Mouse (Mus musculus): Measurements from ENCODE around the gene Arid3c. TPM values are rescaled to one million over a fixed set of nuclear protein-coding genes. Genes with fewer than 3 reads are reported as not detected.
"Not testable (repeated sequence)": the region's sequence is repeated elsewhere in the genome, so short reads cannot be mapped to it uniquely, and the experiment has no call there.

Arid3c gene
- polyA plus RNA-seq (2015; fragmentation: Nextera tagmentation; extraction: Ambion mirVana), result 0.06 TPM in 1 of 2 replicates, not detected in the other

DNA sequence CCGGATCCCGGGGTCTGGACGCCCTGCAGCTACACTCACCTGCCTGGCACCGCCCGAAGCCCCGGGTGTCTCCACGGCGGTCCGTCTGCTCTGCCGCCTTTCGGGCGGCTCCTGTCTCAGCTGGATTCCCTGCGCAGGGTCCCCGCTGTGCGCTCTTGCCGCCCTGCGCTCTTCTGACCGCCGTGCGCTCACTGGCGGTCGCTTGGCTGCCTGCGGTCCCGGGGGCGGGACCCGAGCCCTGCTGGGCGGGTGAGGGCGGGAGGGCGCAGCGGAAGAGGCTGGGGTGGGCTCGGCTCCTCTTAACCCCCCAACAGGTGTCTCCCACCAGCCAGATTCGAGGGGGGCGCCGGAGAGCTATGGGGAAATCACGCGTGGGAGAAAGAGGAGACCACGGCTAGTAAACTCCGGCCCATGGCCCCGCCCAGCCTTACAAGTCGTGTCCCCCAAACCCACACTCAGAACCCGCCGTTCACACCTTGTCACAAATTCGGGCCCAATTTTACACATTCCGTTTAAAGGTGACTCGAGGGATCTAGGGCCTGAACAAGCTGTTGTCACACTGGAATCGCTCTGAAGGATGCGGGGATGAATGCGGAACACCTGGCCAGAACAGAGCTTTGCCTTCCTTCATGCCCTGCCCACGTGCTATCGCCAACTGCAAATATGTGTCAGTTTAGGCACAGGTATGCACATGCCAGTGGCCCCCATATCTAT lies at the start of gene Arid3c:
Gene Arid3c (minus strand): TSS at position 91 of the 714 bp plus-strand sequence.
- Histone ChIP-seq H3K27me3 (replicated peaks; ENCODE audit: insufficient read depth, low read length) (peaks cover 53% of the 10 kb centered on the region), H3K4me3 (ENCODE audit: low read depth, low read length) (peak within 1 kb of the TSS; percentile 19; the same call in 1 of the 2 replicates), H3K4me2 (replicated peaks; ENCODE audit: low read depth, low read length) (peak within 1 kb of the TSS; percentile 51), H3K36me3 (ENCODE audit: insufficient read depth, low read length) (no peaks in the 10 kb centered on the region), H3K9ac (replicated peaks; ENCODE audit: low read depth) (no peak within 1 kb of the TSS), H3K4me1 (ENCODE audit: insufficient read depth, low read depth, low read length) (no peaks in the 10 kb centered on the region), H3K9me3 (ENCODE audit: low read length) (no peaks in the 10 kb centered on the region), H3K27ac (ENCODE audit: low read length) (no peak within 1 kb of the TSS)
- under 1% methylated on average over 49 of the region's 50 CpGs for WGBS
- ATAC-seq, result no peak
- peak; percentile 6 for DNase-seq (ENCODE audit: low spot score)
- TF ChIP-seq CTCF (IDR thresholded peaks at IDR 0.05) (no peak), EP300 (IDR thresholded peaks at IDR 0.05) (no peak)

- not testable (repeated sequence) for H3K9me3 ChIP-seq (ENCODE audit: low read length); H3K4me3 ChIP-seq (ENCODE audit: low read depth, low read length); DNase-seq (ENCODE audit: low spot score); H3K27me3 ChIP-seq (replicated peaks; ENCODE audit: insufficient read depth, low read length); H3K4me2 ChIP-seq (replicated peaks; ENCODE audit: low read depth, low read length); H3K4me1 ChIP-seq (ENCODE audit: insufficient read depth, low read depth, low read length); H3K36me3 ChIP-seq (ENCODE audit: insufficient read depth, low read length); H3K27ac ChIP-seq (ENCODE audit: low read length); H3K9ac ChIP-seq (replicated peaks; ENCODE audit: low read depth); ATAC-seq
- 82% methylated on average over 1 of the region's 1 CpGs for WGBS
Measured at GRCm38 (mm10) chr4:41775840-41776239, 44.9 kb upstream of the Arid3c start.

GRCm38 (mm10) chr4:41774506-41774905 lies 43.6 kb upstream of the Arid3c start:
- not testable (repeated sequence) for H3K9ac ChIP-seq (replicated peaks; ENCODE audit: low read depth); H3K9me3 ChIP-seq (ENCODE audit: low read length); ATAC-seq; H3K27ac ChIP-seq (ENCODE audit: low read length); H3K36me3 ChIP-seq (ENCODE audit: insufficient read depth, low read length); H3K27me3 ChIP-seq (replicated peaks; ENCODE audit: insufficient read depth, low read length); H3K4me1 ChIP-seq (ENCODE audit: insufficient read depth, low read depth, low read length); DNase-seq (ENCODE audit: low spot score); H3K4me3 ChIP-seq (ENCODE audit: low read depth, low read length)
- WGBS, result 73% methylated on average over 3 of the region's 3 CpGs
- H3K4me2 ChIP-seq (replicated peaks; ENCODE audit: low read depth, low read length), result peak overlapping the region; percentile 37; the same call in 1 of the 2 replicates

DNA sequence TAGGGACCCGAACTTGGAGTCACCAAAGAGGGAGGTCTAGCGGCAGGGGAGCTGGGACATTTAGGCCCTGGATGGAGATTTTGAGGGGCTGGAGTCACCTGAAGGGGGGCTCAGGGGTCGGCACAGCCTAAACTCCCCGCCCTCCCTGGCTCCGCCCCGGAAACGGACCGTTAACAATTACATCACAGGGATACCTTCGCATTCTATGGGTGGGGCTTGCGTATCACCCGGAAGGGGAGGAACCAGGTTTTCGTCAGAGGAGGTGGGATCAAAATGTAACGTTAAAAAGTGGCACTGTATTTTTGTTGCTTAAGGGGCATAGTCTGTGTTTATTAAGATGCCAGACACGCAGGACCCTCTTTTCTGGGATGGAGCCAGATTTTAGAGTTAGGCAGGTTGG lies 43.1 kb upstream of the Arid3c start, which contains the start of gene Ccl27a:
Gene Ccl27a (minus strand): TSS at position 246 of the 400 bp plus-strand sequence.
- not testable (repeated sequence) for H3K9ac ChIP-seq (replicated peaks; ENCODE audit: low read depth); H3K36me3 ChIP-seq (ENCODE audit: insufficient read depth, low read length)

GRCm38 (mm10) chr4:41773502-41773901 lies 42.6 kb upstream of the Arid3c start:
- not testable (repeated sequence) for H3K9me3 ChIP-seq (ENCODE audit: low read length); H3K27ac ChIP-seq (ENCODE audit: low read length)
- WGBS, result 3% methylated on average over 12 of the region's 25 CpGs

More for the DNA sequence above, 43.1 kb upstream of the Arid3c start, which contains the start of gene Ccl27a:
- 2% methylated on average over 12 of the region's 14 CpGs for WGBS
- H3K9me3 ChIP-seq (ENCODE audit: low read length); H3K27ac ChIP-seq (ENCODE audit: low read length); ATAC-seq; H3K4me1 ChIP-seq (ENCODE audit: insufficient read depth, low read depth, low read length); H3K27me3 ChIP-seq (replicated peaks; ENCODE audit: insufficient read depth, low read length): not testable (repeated sequence)
- Histone ChIP-seq H3K4me3 (ENCODE audit: low read depth, low read length) (peak within 1 kb of the TSS; percentile 27), H3K4me2 (replicated peaks; ENCODE audit: low read depth, low read length) (peak within 1 kb of the TSS; percentile 37)
- peak; percentile 83 for DNase-seq (ENCODE audit: low spot score)

GRCm38 (mm10) chr4:41772946-41773345 lies 42.0 kb upstream of the Arid3c start:
- not testable (repeated sequence) for H3K9ac ChIP-seq (replicated peaks; ENCODE audit: low read depth); DNase-seq (ENCODE audit: low spot score); H3K4me1 ChIP-seq (ENCODE audit: insufficient read depth, low read depth, low read length); H3K36me3 ChIP-seq (ENCODE audit: insufficient read depth, low read length); H3K27me3 ChIP-seq (replicated peaks; ENCODE audit: insufficient read depth, low read length); H3K9me3 ChIP-seq (ENCODE audit: low read length); H3K4me3 ChIP-seq (ENCODE audit: low read depth, low read length); ATAC-seq; H3K27ac ChIP-seq (ENCODE audit: low read length)
- WGBS, result 25% methylated on average over 4 of the region's 16 CpGs
- 0 out of 2 replicates have a peak overlapping the region, but pooled peaks have one; percentile 30 for H3K4me2 ChIP-seq (replicated peaks; ENCODE audit: low read depth, low read length)

More at GRCm38 (mm10) chr4:41773502-41773901, 42.6 kb upstream of the Arid3c start:
- peak; percentile 57; the same call in 1 of the 2 replicates for ATAC-seq
- not testable (repeated sequence) for H3K4me1 ChIP-seq (ENCODE audit: insufficient read depth, low read depth, low read length); H3K36me3 ChIP-seq (ENCODE audit: insufficient read depth, low read length); H3K27me3 ChIP-seq (replicated peaks; ENCODE audit: insufficient read depth, low read length); H3K9ac ChIP-seq (replicated peaks; ENCODE audit: low read depth)
- H3K4me2 ChIP-seq (replicated peaks; ENCODE audit: low read depth, low read length), result peak overlapping the region; percentile 37
- peak overlapping the region; percentile 27 for H3K4me3 ChIP-seq (ENCODE audit: low read depth, low read length)
- peak; percentile 88 for DNase-seq (ENCODE audit: low spot score)

GRCm38 (mm10) chr4:41767301-41767700 lies 36.4 kb upstream of the Arid3c start:
- H3K27ac ChIP-seq (ENCODE audit: low read length), result not testable (repeated sequence)

GRCm38 (mm10) chr4:41763176-41763575 lies 32.2 kb upstream of the Arid3c start:
- DNase-seq (ENCODE audit: low spot score); H3K4me2 ChIP-seq (replicated peaks; ENCODE audit: low read depth, low read length); H3K27ac ChIP-seq (ENCODE audit: low read length); H3K27me3 ChIP-seq (replicated peaks; ENCODE audit: insufficient read depth, low read length); H3K4me3 ChIP-seq (ENCODE audit: low read depth, low read length); H3K9me3 ChIP-seq (ENCODE audit: low read length); ATAC-seq; H3K9ac ChIP-seq (replicated peaks; ENCODE audit: low read depth); H3K36me3 ChIP-seq (ENCODE audit: insufficient read depth, low read length): not testable (repeated sequence)
- H3K4me1 ChIP-seq (ENCODE audit: insufficient read depth, low read depth, low read length), result peaks cover 13% of the 10 kb centered on the region; the same call in 1 of the 2 replicates
- WGBS, result 79% methylated on average over 3 of the region's 6 CpGs

More at GRCm38 (mm10) chr4:41767301-41767700, 36.4 kb upstream of the Arid3c start:
- H3K4me2 ChIP-seq (replicated peaks; ENCODE audit: low read depth, low read length); H3K36me3 ChIP-seq (ENCODE audit: insufficient read depth, low read length); H3K9me3 ChIP-seq (ENCODE audit: low read length); ATAC-seq; H3K9ac ChIP-seq (replicated peaks; ENCODE audit: low read depth); DNase-seq (ENCODE audit: low spot score); H3K27me3 ChIP-seq (replicated peaks; ENCODE audit: insufficient read depth, low read length); H3K4me3 ChIP-seq (ENCODE audit: low read depth, low read length); H3K4me1 ChIP-seq (ENCODE audit: insufficient read depth, low read depth, low read length): not testable (repeated sequence)
- 80% methylated on average over 10 of the region's 10 CpGs for WGBS

- peak; percentile 23 for DNase-seq (ENCODE audit: low spot score)
- H3K4me1 ChIP-seq (ENCODE audit: insufficient read depth, low read depth, low read length), result peaks cover 13% of the 10 kb centered on the region; the same call in 1 of the 2 replicates
- 47% methylated on average over 8 of the region's 8 CpGs for WGBS
- not testable (repeated sequence) for H3K4me3 ChIP-seq (ENCODE audit: low read depth, low read length); H3K27me3 ChIP-seq (replicated peaks; ENCODE audit: insufficient read depth, low read length); H3K27ac ChIP-seq (ENCODE audit: low read length); ATAC-seq; H3K9ac ChIP-seq (replicated peaks; ENCODE audit: low read depth); H3K36me3 ChIP-seq (ENCODE audit: insufficient read depth, low read length); H3K9me3 ChIP-seq (ENCODE audit: low read length)
- 0 out of 2 replicates have a peak overlapping the region, but pooled peaks have one; percentile 11 for H3K4me2 ChIP-seq (replicated peaks; ENCODE audit: low read depth, low read length)
Measured at GRCm38 (mm10) chr4:41762688-41763114, 31.8 kb upstream of the Arid3c start.

All from lung, postnatal 0 days (tissue).